Mouse (Mus musculus): ENCODE results near the gene Mfsd6l. TPM values are rescaled to one million over a fixed set of nuclear protein-coding genes. Genes with fewer than 3 reads are reported as not detected.

Mfsd6l gene
- total RNA-seq, 2 experiments from 2014 or later, result not detected

GRCm38 (mm10) chr11:68593247-68593646 is 37.3 kb downstream of the Mfsd6l start:
- no peak for ATAC-seq (replicated peaks; ENCODE audit: low FRiP score, poor library complexity, severe bottlenecking)

GRCm38 (mm10) chr11:68597912-68598311 is 41.9 kb downstream of the Mfsd6l start:
- ATAC-seq (replicated peaks; ENCODE audit: low FRiP score, poor library complexity, severe bottlenecking), result no peak

GRCm38 (mm10) chr11:68600551-68601021 is 44.6 kb downstream of the Mfsd6l start:
- ATAC-seq (replicated peaks; ENCODE audit: low FRiP score, poor library complexity, severe bottlenecking), result no peak

- ATAC-seq (replicated peaks; ENCODE audit: low FRiP score, poor library complexity, severe bottlenecking), result no peak
Observed at GRCm38 (mm10) chr11:68601486-68601991, 45.6 kb downstream of the Mfsd6l start.

GRCm38 (mm10) chr11:68602200-68602931 is 46.4 kb downstream of the Mfsd6l start:
- no peak for ATAC-seq (replicated peaks; ENCODE audit: low FRiP score, poor library complexity, severe bottlenecking)

GRCm38 (mm10) chr11:68607046-68607445 is 51.1 kb downstream of the Mfsd6l start:
- ATAC-seq (replicated peaks; ENCODE audit: low FRiP score, poor library complexity, severe bottlenecking), result no peak

Other genes starting within 250 kb of the Mfsd6l start
- not detected in 2 replicates for gene Ntn1, start 155.4 kb upstream of the Mfsd6l start, total RNA-seq (2015; ENCODE audit: low replicate concordance)
- gene Ntn1, start 155.4 kb upstream of the Mfsd6l start, total RNA-seq (2017; ENCODE audit: low replicate concordance), result not detected in 2 replicates
- gene Pik3r5, start 124.1 kb upstream of the Mfsd6l start, total RNA-seq (2015; ENCODE audit: low replicate concordance), result 8.3 and 12.5 TPM in 2 replicates
- 2.5 and 7.2 TPM in 2 replicates for gene Pik3r5, start 124.1 kb upstream of the Mfsd6l start, total RNA-seq (2017; ENCODE audit: low replicate concordance)
- gene Pik3r6, start 53.2 kb upstream of the Mfsd6l start, total RNA-seq (2015; ENCODE audit: low replicate concordance), result 1.7 and 2.1 TPM in 2 replicates
- 3.6 and 4.8 TPM in 2 replicates for gene Pik3r6, start 53.2 kb upstream of the Mfsd6l start, total RNA-seq (2017; ENCODE audit: low replicate concordance)
- not detected in 2 replicates for gene Ccdc42, start 30.8 kb downstream of the Mfsd6l start, total RNA-seq (2015; ENCODE audit: low replicate concordance)
- gene Ccdc42, start 30.8 kb downstream of the Mfsd6l start, total RNA-seq (2017; ENCODE audit: low replicate concordance), result not detected in 2 replicates
- 45.0 and 47.9 TPM in 2 replicates for gene Myh10, start 135.4 kb downstream of the Mfsd6l start, total RNA-seq (2015; ENCODE audit: low replicate concordance)
- gene Myh10, start 135.4 kb downstream of the Mfsd6l start, total RNA-seq (2017; ENCODE audit: low replicate concordance), result 56.5 and 72.2 TPM in 2 replicates

Data from erythroblast, adult 5-6 weeks (primary cell).